ENCODE assay signal across 27 mouse cellular contexts in the genomic region with DNA sequence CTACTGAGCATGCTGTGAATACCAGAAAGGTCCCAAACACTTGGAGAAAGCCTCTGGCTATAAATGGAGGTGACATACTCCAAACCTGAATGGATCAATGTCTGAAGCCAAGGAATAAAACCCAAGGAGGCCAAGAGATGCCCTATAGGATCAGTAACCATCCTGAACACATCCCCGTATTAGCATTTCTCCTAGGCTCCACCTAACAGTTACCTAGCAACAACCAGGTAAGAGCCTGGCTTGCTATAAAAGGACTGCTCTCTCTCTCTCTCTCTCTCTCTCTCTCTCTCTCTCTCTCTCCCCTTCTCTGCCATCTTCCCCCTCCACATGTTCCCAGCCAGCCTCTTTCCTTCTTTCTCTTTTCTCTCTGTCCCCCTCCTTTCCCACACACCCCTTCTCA.
DNase-seq lines count a peak whose midpoint lies in the region; ATAC-seq and TF ChIP-seq lines count a peak whose summit lies in the region.
"Had no signal": no experiment of that assay in that cellular context is flagged by ENCODE, and none has a peak within 500 bp of the region (broad histone marks: within the 10 kb centered on the region; RNA-seq: fewer than 3 reads in every experiment).

No protein-coding gene starts in this region.

- H3K36me3 ChIP-seq in forebrain, embryonic 16.5 days (ENCODE audit: control insufficient read depth, insufficient read depth), result no peaks in the 10 kb centered on the region
- H3K36me3 ChIP-seq in forebrain, embryonic 12.5 days (replicated peaks), result no peaks in the 10 kb centered on the region
- no peaks in the 10 kb centered on the region for H3K36me3 ChIP-seq in hindbrain, embryonic 16.5 days (ENCODE audit: control insufficient read depth, insufficient read depth, low read length)
- no peaks in the 10 kb centered on the region for H3K36me3 ChIP-seq in hindbrain, embryonic 10.5 days
- H3K36me3 ChIP-seq in midbrain, embryonic 15.5 days (replicated peaks), result no peaks in the 10 kb centered on the region
- H3K36me3 ChIP-seq in midbrain, embryonic 14.5 days (ENCODE audit: control insufficient read depth, insufficient read depth, low read length), result no peaks in the 10 kb centered on the region
- H3K36me3 ChIP-seq in midbrain, postnatal 0 days (ENCODE audit: insufficient read depth, low read length), result no peaks in the 10 kb centered on the region
- no peaks in the 10 kb centered on the region for H3K36me3 ChIP-seq in midbrain, embryonic 11.5 days (ENCODE audit: control insufficient read depth, insufficient read depth, low read length)
- H3K36me3 ChIP-seq: embryonic facial prominence, embryonic 10.5 days; embryonic facial prominence, embryonic 12.5 days; forebrain, embryonic 10.5 days; G1E had no signal

- peak; percentile 47; the same call in 1 of the 2 replicates for ATAC-seq in forebrain, embryonic 16.5 days
- no peak for ATAC-seq in forebrain, embryonic 12.5 days (ENCODE audit: low FRiP score)
- ATAC-seq in hindbrain, embryonic 16.5 days, result peak; percentile 61; the same call in 1 of the 2 replicates
- ATAC-seq in midbrain, embryonic 15.5 days (replicated peaks), result peak; percentile 55; the same call in 1 of the 2 replicates
- no peak for ATAC-seq in midbrain, embryonic 14.5 days (ENCODE audit: low FRiP score, low TSS enrichment)
- ATAC-seq in midbrain, postnatal 0 days (ENCODE audit: low FRiP score), result peak; percentile 61; the same call in 1 of the 2 replicates
- ATAC-seq in midbrain, embryonic 11.5 days (ENCODE audit: low FRiP score), result no peak
- ATAC-seq: activated CD4-positive, CD25-positive, alpha-beta regulatory T cell, adult 4 months; CD4-positive, CD25-positive, alpha-beta regulatory T cell, adult 4 months; forebrain, embryonic 13.5 days; Patski had no signal

- no peak overlapping the region for H3K4me2 ChIP-seq in forebrain, embryonic 16.5 days (ENCODE audit: low read length)
- no peak overlapping the region for H3K4me2 ChIP-seq in forebrain, embryonic 12.5 days
- no peak overlapping the region for H3K4me2 ChIP-seq in hindbrain, embryonic 16.5 days (ENCODE audit: low read length)
- H3K4me2 ChIP-seq in midbrain, embryonic 15.5 days, result no peak overlapping the region
- H3K4me2 ChIP-seq in midbrain, embryonic 14.5 days (ENCODE audit: low read length), result no peak overlapping the region
- H3K4me2 ChIP-seq in midbrain, postnatal 0 days (ENCODE audit: low read depth, low read length, poor library complexity, severe bottlenecking), result no peak overlapping the region
- H3K4me2 ChIP-seq in midbrain, embryonic 11.5 days, result no peak overlapping the region
- H3K4me2 ChIP-seq: embryonic facial prominence, embryonic 12.5 days; forebrain, embryonic 13.5 days had no signal

- no peak overlapping the region for H3K9ac ChIP-seq in forebrain, embryonic 16.5 days (replicated peaks; ENCODE audit: low read depth, low read length)
- no peak overlapping the region for H3K9ac ChIP-seq in forebrain, embryonic 12.5 days
- H3K9ac ChIP-seq in hindbrain, embryonic 16.5 days (ENCODE audit: low read depth, low read length), result no peak overlapping the region
- H3K9ac ChIP-seq in midbrain, embryonic 15.5 days, result no peak overlapping the region
- no peak overlapping the region for H3K9ac ChIP-seq in midbrain, embryonic 14.5 days (replicated peaks; ENCODE audit: low read length)
- H3K9ac ChIP-seq in midbrain, postnatal 0 days (replicated peaks; ENCODE audit: low read length, poor library complexity, severe bottlenecking), result no peak overlapping the region
- H3K9ac ChIP-seq in midbrain, embryonic 11.5 days (ENCODE audit: low read length), result no peak overlapping the region
- H3K9ac ChIP-seq: embryonic facial prominence, embryonic 12.5 days; forebrain, embryonic 13.5 days had no signal

- H3K9me3 ChIP-seq in forebrain, embryonic 16.5 days (ENCODE audit: control insufficient read depth, low read length), result no peaks in the 10 kb centered on the region
- no peaks in the 10 kb centered on the region for H3K9me3 ChIP-seq in forebrain, embryonic 12.5 days
- H3K9me3 ChIP-seq in hindbrain, embryonic 16.5 days (ENCODE audit: control insufficient read depth, low read length), result no peaks in the 10 kb centered on the region
- no peaks in the 10 kb centered on the region for H3K9me3 ChIP-seq in hindbrain, embryonic 10.5 days
- H3K9me3 ChIP-seq in midbrain, embryonic 15.5 days, result no peaks in the 10 kb centered on the region
- no peaks in the 10 kb centered on the region for H3K9me3 ChIP-seq in midbrain, embryonic 14.5 days (ENCODE audit: control insufficient read depth, low read length)
- H3K9me3 ChIP-seq in midbrain, postnatal 0 days (ENCODE audit: low read length), result no peaks in the 10 kb centered on the region
- no peaks in the 10 kb centered on the region for H3K9me3 ChIP-seq in midbrain, embryonic 11.5 days (ENCODE audit: control insufficient read depth, low read length)
- H3K9me3 ChIP-seq: embryonic facial prominence, embryonic 10.5 days; embryonic facial prominence, embryonic 12.5 days; forebrain, embryonic 10.5 days; forebrain, embryonic 13.5 days; G1E had no signal

- H3K4me3 ChIP-seq in forebrain, embryonic 16.5 days (replicated peaks; ENCODE audit: low read length), result no peak overlapping the region
- no peak overlapping the region for H3K4me3 ChIP-seq in forebrain, embryonic 12.5 days (replicated peaks)
- no peak overlapping the region for H3K4me3 ChIP-seq in hindbrain, embryonic 16.5 days (ENCODE audit: low read length)
- H3K4me3 ChIP-seq in hindbrain, embryonic 10.5 days, result no peak overlapping the region
- H3K4me3 ChIP-seq in midbrain, embryonic 15.5 days, result no peak overlapping the region
- no peak overlapping the region for H3K4me3 ChIP-seq in midbrain, embryonic 14.5 days (replicated peaks; ENCODE audit: low read depth, low read length)
- H3K4me3 ChIP-seq in midbrain, postnatal 0 days (ENCODE audit: low read depth, low read length), result no peak overlapping the region
- H3K4me3 ChIP-seq in midbrain, embryonic 11.5 days (ENCODE audit: low read depth, low read length), result no peak overlapping the region
- H3K4me3 ChIP-seq: embryonic facial prominence, embryonic 10.5 days; embryonic facial prominence, embryonic 12.5 days; erythroblast, embryonic 14.5 days; forebrain, embryonic 10.5 days; forebrain, embryonic 13.5 days had no signal

- DNase-seq in hindbrain, embryonic 10.5 days (ENCODE audit: low spot score), result no peak
- no peak for DNase-seq in midbrain, embryonic 14.5 days
- DNase-seq in midbrain, postnatal 0 days (ENCODE audit: low spot score), result no peak
- DNase-seq in midbrain, embryonic 11.5 days (ENCODE audit: low spot score, missing footprints), result no peak
- DNase-seq: adrenal gland, adult 8-10 months; adrenal gland, postnatal 14 days; adrenal gland, postnatal 36 days; B cell, adult 2 months; cerebellum, adult 11-12 months; cerebellum, adult 2 months; cerebellum, adult 9-10 months; cerebellum, postnatal 10 days; cerebellum, postnatal 25 days had no signal

- 70% methylated on average over 1 of the region's 1 CpGs for WGBS in forebrain, embryonic 16.5 days
- 76% methylated on average over 1 of the region's 1 CpGs for WGBS in forebrain, embryonic 12.5 days
- WGBS in hindbrain, embryonic 16.5 days, result 78% methylated on average over 1 of the region's 1 CpGs
- WGBS in hindbrain, embryonic 10.5 days, result 86% methylated on average over 1 of the region's 1 CpGs
- WGBS in midbrain, embryonic 15.5 days, result 76% methylated on average over 1 of the region's 1 CpGs
- WGBS in midbrain, embryonic 14.5 days, result 85% methylated on average over 1 of the region's 1 CpGs
- WGBS in midbrain, postnatal 0 days, result 59% methylated on average over 1 of the region's 1 CpGs
- WGBS in midbrain, embryonic 11.5 days, result 83% methylated on average over 1 of the region's 1 CpGs

- H3K27ac ChIP-seq in forebrain, embryonic 16.5 days (ENCODE audit: low read length), result no peak overlapping the region
- H3K27ac ChIP-seq in forebrain, embryonic 12.5 days, result no peak overlapping the region
- H3K27ac ChIP-seq in hindbrain, embryonic 16.5 days (ENCODE audit: low read depth, low read length), result no peak overlapping the region
- H3K27ac ChIP-seq in hindbrain, embryonic 10.5 days, result no peak overlapping the region
- H3K27ac ChIP-seq in midbrain, embryonic 15.5 days, result no peak overlapping the region
- no peak overlapping the region for H3K27ac ChIP-seq in midbrain, embryonic 14.5 days (replicated peaks; ENCODE audit: low read depth, low read length)
- peak overlapping the region; percentile 55; the same call in 1 of the 2 replicates for H3K27ac ChIP-seq in midbrain, postnatal 0 days (ENCODE audit: low read depth, low read length)
- H3K27ac ChIP-seq in midbrain, embryonic 11.5 days (ENCODE audit: low read depth, low read length), result no peak overlapping the region
- H3K27ac ChIP-seq: embryonic facial prominence, embryonic 10.5 days; embryonic facial prominence, embryonic 12.5 days; forebrain, embryonic 10.5 days; forebrain, embryonic 13.5 days had no signal

- H3K27me3 ChIP-seq in forebrain, embryonic 16.5 days (replicated peaks; ENCODE audit: control insufficient read depth, insufficient read depth, low read length), result no peaks in the 10 kb centered on the region
- H3K27me3 ChIP-seq in forebrain, embryonic 12.5 days, result no peaks in the 10 kb centered on the region
- H3K27me3 ChIP-seq in hindbrain, embryonic 16.5 days (replicated peaks; ENCODE audit: control insufficient read depth, insufficient read depth, low read length), result no peaks in the 10 kb centered on the region
- peaks cover 11% of the 10 kb centered on the region; the same call in 1 of the 2 replicates for H3K27me3 ChIP-seq in hindbrain, embryonic 10.5 days (ENCODE audit: insufficient read depth, poor library complexity, severe bottlenecking)
- no peaks in the 10 kb centered on the region for H3K27me3 ChIP-seq in midbrain, embryonic 15.5 days (replicated peaks)
- no peaks in the 10 kb centered on the region for H3K27me3 ChIP-seq in midbrain, embryonic 14.5 days (ENCODE audit: control insufficient read depth, insufficient read depth, low read length)
- no peaks in the 10 kb centered on the region for H3K27me3 ChIP-seq in midbrain, postnatal 0 days (ENCODE audit: insufficient read depth, low read length)
- no peaks in the 10 kb centered on the region for H3K27me3 ChIP-seq in midbrain, embryonic 11.5 days (ENCODE audit: control insufficient read depth, insufficient read depth, low read length)
- H3K27me3 ChIP-seq: CH12.LX; embryonic facial prominence, embryonic 12.5 days; forebrain, embryonic 13.5 days; Patski had no signal

- peaks cover 2% of the 10 kb centered on the region; the same call in 1 of the 2 replicates for H3K4me1 ChIP-seq in forebrain, embryonic 16.5 days (replicated peaks; ENCODE audit: control insufficient read depth, insufficient read depth, low read length)
- H3K4me1 ChIP-seq in forebrain, embryonic 12.5 days, result peaks cover 4% of the 10 kb centered on the region; the same call in 1 of the 2 replicates
- no peaks in the 10 kb centered on the region for H3K4me1 ChIP-seq in hindbrain, embryonic 16.5 days (ENCODE audit: control insufficient read depth, insufficient read depth, low read depth, low read length)
- peaks cover 11% of the 10 kb centered on the region; the same call in 1 of the 2 replicates for H3K4me1 ChIP-seq in hindbrain, embryonic 10.5 days (replicated peaks)
- H3K4me1 ChIP-seq in midbrain, embryonic 15.5 days, result no peaks in the 10 kb centered on the region
- H3K4me1 ChIP-seq in midbrain, embryonic 14.5 days (ENCODE audit: control insufficient read depth, insufficient read depth, low read length), result no peaks in the 10 kb centered on the region
- H3K4me1 ChIP-seq in midbrain, postnatal 0 days (ENCODE audit: insufficient read depth, low read length), result no peaks in the 10 kb centered on the region
- no peaks in the 10 kb centered on the region for H3K4me1 ChIP-seq in midbrain, embryonic 11.5 days (ENCODE audit: control insufficient read depth, insufficient read depth, low read length)
- H3K4me1 ChIP-seq: embryonic facial prominence, embryonic 12.5 days had no signal

- TF ChIP-seq CTCF in midbrain, postnatal 0 days (IDR thresholded peaks at IDR 0.05), result no peak

Comparison
In these comparisons a context has a peak if more than half of its experiments do, and no peak if none do; other contexts are left out.
1. ATAC-seq: peak in forebrain, embryonic 16.5 days (single experiment), hindbrain, embryonic 16.5 days (single experiment), midbrain, embryonic 15.5 days (single experiment) and midbrain, postnatal 0 days (single experiment); none in forebrain, embryonic 12.5 days (single experiment), midbrain, embryonic 14.5 days (single experiment) and midbrain, embryonic 11.5 days (single experiment).